Mouse (Mus musculus): ENCODE results near the gene Kif6.

DNA sequence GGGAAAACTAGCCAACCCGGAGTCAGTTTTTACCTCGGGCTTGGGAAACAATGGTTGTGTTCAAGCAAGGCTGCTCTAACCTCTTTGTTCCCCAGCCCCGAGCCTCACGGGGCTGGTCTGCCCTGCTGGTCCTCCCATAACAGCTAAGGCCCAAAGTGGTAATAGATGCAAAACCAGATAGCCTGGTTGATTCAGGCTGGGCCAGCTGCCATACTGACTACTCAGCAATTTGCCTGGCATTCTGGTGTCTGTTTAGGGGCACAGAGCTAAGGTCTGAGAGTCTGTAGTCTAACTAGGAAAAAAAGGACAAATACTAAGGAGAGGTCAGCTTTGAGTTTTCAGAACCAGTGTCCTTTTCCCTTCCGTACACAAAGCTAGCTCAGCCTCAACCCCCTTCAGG, 259.8 kb downstream of the Kif6 start:
- TF ChIP-seq CTCF (IDR thresholded peaks at IDR 0.05; ENCODE audit: low read depth) = no peak
- no peak for TF ChIP-seq EP300 (IDR thresholded peaks at IDR 0.05; ENCODE audit: low read depth)
